Mouse (Mus musculus) frontal cortex, postnatal 10 days (tissue): Measurements from ENCODE around the gene Cfb.
"Not testable (repeated sequence)": the region's sequence is repeated elsewhere in the genome, so short reads cannot be mapped to it uniquely, and the experiment has no call there.

Source experiments
- DNase-seq, 2 experiments: peaks; one replicate each; pipeline ENCODE4 v3.0.0; 2022; ENCODE audit warnings: low spot score in 2 of 2, mixed read lengths in 1 of 2

Cfb gene

DNA sequence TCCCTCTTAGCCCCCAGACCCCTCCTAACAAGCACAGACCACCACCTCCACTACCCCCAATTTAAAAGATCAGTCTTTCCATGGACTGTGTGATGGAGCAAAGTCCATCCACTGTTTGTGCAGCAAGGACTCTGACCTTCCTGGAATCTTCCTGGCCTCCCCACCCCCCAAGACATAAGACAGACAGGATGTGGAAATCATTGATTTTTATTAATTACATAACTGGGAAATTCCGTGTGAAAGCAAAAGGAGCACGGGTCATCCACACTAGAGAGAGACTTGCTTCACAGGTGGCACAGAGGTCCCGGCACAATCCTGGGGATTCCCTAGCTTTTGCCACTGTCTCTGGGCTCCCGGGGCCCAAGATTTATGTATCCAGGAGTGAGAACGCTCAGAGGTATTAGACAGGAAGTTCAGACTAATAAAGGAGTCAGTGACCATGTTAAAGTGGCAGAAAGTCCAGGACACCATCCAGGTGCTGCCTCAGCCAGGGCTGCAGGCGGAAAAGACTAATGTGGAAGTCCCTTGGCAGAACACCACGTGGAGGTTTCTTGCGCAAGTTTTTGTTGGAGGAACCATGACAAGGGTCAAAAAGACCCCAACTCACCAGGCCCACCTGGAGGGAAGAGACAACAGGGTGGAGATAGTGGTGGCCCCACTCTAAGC lies at the start of gene Cfb:
Gene Cfb, minus strand, starts transcription at position 103 of the 666 bp plus-strand sequence.
- DNase-seq, result no peak

GRCm38 (mm10) chr17:34911945-34912351 lies 49.6 kb upstream of the Cfb start:
- DNase-seq, result peak in 1 of 2 experiments; percentile 49

- no peak for DNase-seq
Observed at GRCm38 (mm10) chr17:34910982-34911381, 48.7 kb upstream of the Cfb start.

DNA sequence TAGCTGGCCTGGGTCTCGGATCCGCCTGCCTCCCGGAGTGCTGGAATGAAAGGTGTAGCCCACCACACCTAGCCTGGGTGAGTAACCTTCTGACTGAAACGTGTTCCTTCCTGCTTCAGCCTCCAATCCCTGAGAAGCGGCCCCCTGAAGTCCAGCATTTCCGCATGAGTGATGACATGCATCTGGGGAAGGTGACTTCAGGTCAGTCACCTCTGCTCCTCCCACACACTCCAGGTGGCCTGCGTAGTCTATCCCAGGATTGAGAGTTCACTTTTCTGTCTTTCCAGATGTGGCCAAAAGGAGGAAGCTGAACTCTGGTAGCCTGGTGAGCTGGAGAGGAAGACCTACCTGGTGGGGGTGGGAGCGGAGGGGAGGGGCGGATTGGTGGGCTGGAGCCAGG lies 40.6 kb upstream of the Cfb start:
- DNase-seq, result no peak

GRCm38 (mm10) chr17:34901948-34902347 lies 39.6 kb upstream of the Cfb start:
- not testable (repeated sequence) for DNase-seq

DNA sequence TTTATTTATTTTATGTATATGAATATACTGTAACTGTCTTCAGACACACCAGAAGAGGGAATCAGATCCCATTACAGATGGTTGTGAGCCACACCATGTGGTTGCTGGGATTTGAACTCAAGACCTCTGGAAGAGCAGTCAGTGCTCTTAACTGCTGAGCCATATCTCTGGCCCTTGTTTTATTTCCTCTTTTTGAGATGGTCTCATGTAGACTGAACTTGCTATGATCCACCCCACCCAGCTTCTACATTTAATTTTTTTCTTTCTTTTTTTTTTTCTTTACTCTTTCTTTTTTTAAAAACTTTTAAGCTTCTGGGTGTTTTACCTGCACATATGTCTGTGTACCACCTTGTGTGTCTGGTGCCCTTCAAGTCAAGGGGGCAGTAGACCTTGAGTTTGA lies 38.5 kb upstream of the Cfb start:
- DNase-seq, result not testable (repeated sequence)

- no peak for DNase-seq
Observed at GRCm38 (mm10) chr17:34899890-34900243, 37.5 kb upstream of the Cfb start.

- peak in 1 of 2 experiments; percentile 47 for DNase-seq
Observed at GRCm38 (mm10) chr17:34899053-34899889, 37.0 kb upstream of the Cfb start.

GRCm38 (mm10) chr17:34898706-34899052 lies 36.4 kb upstream of the Cfb start:
- DNase-seq, result no peak

GRCm38 (mm10) chr17:34898160-34898586 lies 35.9 kb upstream of the Cfb start, which contains the start of the genes C2 and Ehmt2:
Gene C2, minus strand, starts transcription at chr17:34898265.
Gene Ehmt2, plus strand, starts transcription at chr17:34898469.
- DNase-seq, result peak; percentile 65 to 83

- no peak for DNase-seq
Observed at GRCm38 (mm10) chr17:34897373-34898159, 35.2 kb upstream of the Cfb start.

DNA sequence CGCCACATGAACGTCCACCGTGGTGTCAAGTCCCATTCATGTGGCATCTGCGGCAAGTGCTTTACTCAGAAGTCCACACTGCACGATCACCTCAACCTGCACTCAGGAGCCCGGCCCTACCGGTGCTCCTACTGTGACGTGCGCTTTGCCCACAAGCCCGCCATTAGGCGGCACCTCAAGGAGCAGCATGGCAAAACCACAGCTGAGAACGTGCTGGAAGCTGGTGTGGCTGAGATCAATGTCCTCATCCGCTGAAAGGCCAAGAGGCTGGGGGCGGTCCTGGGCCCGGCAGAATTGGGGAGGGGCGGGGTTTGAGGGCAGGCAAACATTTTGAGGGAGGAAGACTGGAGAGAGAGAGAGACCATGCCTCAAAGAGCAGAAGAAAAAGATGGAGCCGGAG lies 34.0 kb upstream of the Cfb start:
- DNase-seq, result no peak

DNA sequence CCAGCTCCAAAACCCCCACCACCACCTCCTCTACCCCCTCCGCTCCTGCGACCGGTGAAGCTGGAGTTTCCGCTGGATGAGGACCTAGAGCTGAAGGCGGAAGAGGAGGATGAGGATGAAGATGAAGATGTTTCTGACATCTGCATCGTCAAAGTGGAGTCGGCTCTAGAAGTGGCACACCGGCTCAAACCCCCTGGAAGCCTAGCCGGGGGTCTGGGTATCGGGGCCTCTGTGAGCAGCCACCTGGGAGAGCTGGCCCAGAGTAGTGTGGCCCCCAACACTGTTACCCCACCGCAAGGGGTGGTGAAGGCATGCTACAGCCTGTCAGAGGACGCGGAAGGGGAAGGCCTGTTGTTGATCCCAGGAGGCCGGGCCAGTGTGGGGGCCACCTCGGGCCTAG lies 33.4 kb upstream of the Cfb start:
- no peak for DNase-seq

GRCm38 (mm10) chr17:34894801-34895530 lies 32.6 kb upstream of the Cfb start:
- DNase-seq, result peak in 1 of 2 experiments; percentile 60

DNA sequence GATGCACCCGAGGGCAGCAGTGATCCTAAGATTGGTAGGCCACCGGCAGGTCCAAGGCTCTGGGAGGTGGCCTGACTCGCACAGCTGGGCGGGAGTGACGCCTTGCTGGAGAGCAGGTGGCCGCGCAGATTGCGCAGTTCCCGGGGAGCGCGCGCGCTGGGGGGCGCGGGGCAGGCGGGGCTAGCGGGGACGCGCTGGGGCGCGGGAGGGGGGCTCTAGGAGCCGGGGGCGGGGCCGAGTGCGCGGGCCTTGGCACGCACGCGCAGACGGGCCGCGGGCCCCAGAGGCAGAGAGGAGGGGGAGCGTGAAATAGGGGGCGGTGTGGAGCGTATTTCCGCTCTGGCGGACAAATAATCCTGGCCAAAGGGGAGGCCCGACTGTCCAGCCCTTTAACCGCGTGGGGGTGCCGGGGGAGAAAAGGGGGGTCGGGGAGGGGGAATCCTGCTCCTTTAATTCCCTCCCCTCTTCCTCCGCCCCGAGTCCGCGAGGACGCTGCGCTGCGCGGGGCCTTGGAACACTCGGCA lies 31.8 kb upstream of the Cfb start:
- peak; percentile 85 to 94 for DNase-seq

DNA sequence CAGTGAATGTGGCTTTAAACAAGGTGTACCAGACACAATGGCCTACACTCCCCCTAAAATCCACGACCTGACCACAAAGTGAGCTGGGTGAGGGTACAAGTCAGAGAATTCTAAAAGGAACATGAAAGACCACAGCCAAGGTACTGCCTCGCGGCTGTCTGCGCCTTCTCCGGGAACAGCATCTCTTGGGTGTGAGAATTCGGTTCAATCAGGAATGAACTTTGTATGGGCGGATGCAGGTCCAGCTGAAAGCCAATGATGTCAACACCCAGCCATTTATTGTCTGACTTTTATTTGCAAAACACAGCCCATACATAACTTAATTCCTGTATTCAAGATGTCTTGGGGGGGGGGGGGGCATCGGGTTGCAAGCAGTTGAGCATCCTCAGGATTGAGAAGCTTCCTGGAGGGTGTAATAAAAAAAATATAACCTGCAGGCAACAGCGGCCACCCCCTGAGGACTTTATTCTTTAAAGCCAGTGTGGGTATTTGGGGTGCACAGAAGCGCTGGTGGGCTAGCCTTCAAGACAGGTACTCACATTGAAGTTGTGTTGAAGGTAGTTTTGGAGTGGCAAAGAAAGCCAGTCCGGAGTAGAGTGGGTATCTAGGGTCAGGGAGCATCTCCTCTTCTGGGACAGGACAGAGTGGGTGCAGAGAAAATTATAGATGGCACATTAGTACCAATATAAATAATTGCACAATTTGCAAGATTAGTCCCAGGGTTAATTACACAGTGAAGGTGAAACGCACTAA lies 30.9 kb upstream of the Cfb start:
- DNase-seq, result no peak

DNA sequence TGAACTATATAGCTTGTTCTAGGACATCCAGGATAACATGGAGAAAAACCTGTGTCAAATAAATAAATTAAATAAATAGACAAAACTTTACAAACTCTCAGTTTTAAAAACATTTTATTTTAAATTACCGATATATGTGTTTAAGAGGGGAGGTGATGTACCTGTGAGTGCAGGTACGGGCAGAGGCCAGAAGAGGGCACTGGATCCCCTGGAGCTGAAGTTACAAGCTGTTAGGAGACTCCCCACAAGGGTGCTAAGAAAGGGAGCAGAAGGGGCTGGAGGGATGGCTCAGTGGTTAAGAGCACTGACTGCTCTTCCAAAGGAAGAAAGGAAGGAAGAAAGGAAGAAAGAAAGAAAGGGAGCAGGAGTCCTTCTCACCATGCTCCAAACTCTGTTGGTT lies 29.1 kb upstream of the Cfb start:
- no peak for DNase-seq

DNA sequence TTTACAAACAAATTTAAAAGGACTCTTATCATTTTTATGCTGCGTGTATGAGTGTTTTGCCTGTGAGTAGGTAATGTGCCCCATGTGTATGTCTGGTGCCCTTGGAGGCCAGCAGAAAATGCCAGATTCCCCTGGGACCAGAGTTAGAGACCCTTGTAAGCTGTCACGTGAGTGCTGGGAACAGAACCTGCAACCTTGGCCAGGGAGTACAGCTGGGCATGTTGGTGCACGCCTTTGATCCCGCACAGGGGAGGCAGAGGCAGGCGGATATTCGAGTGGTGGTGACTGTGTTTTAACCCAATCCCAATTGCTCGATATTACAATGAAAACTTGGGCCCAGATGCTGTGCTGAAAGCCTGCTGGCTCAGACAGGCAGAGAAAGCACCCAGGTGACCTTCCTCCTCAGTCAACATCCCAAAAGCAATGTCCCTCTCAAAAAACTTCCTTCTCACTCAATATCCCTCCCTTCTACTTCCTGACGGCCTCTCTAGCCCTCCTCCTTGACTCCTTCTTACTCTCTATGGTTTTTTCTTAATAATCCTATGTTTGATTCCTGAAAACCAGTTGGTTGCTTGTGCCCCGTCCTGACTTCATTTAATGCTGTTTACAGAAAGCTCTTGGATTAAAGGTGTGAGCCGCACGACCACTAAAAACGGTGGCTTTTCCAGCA lies 27.9 kb upstream of the Cfb start:
- DNase-seq, result no peak

- no peak for DNase-seq
Observed at GRCm38 (mm10) chr17:34887942-34888341, 25.6 kb upstream of the Cfb start.

- no peak for DNase-seq
Observed at GRCm38 (mm10) chr17:34885615-34886014, 23.3 kb upstream of the Cfb start.
